Mouse (Mus musculus) inflammation-experienced regulatory T-cells, adult 16 weeks (primary cell): ENCODE measurements around the gene Cldnd2. TPM values are rescaled to one million over a fixed set of nuclear protein-coding genes. Genes with fewer than 3 reads are reported as not detected.

Source experiments
- polyA plus RNA-seq: library from polyadenylated mRNA; unstranded; fragments of 100-300 nt; shearing (Covaris generic); gene quantifications from one replicate; pipeline ENCODE4 v1.2.1, GENCODE M21; 2017

Gene Cldnd2
- polyA plus RNA-seq, result 0.45 TPM

GRCm38 (mm10) chr7:43440482-43440881 is at the start of gene Cldnd2:
Gene Cldnd2, plus strand, starts transcription at chr7:43440782.

GRCm38 (mm10) chr7:43408131-43408553 is 32.4 kb upstream of the Cldnd2 start, which contains the start of gene Siglecg:
Gene Siglecg, plus strand, starts transcription at chr7:43408204.

GRCm38 (mm10) chr7:43427406-43427805 is 13.2 kb upstream of the Cldnd2 start, which contains the start of gene Lim2:
Gene Lim2, plus strand, starts transcription at chr7:43427670.

DNA sequence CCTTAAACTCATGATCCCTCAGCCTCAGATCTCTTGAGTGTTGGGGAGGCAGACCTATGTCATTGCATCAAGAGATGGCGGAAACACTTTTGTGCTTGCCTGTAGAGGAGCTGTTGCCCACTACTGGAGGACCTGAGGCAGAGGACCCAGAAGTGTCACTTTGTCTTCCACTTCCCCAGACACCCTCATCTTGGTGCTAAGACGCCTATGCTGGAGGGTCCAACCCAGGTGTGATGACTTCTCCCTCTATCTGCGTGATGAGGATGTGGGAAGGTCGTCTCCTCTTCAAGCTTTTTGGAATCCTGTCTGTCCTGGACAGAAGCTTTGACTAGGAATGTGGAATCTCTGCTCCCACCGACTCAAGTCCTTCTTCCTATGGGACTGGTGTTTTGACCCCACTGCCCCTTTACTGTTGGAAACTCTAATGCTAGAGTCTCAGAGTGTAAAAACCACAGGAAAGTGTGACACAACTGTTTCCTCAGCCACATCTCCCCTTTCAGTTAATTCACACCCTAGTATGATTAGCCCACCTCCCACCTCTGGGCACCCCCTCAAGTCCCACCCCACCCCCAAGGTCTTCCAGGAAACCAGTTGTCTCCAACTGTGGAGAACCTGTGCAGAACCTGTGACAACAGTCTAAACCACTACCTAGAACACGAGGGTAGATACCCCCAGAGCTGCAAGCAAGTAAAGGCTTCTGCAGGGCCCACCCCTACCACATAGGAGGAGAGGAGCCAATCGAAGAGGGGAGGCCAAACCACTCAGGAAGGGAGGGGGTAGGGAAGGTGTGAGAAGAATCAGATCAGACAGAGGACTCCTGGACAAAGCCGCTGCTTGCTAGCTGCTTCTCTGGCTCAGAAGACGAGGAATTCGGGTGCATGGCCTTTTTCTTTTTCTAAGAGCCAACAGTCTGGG is 4.0 kb upstream of the Cldnd2 start, which contains the start of gene Nkg7:
TSS of gene Nkg7 (plus strand) at position 733 of the 915 bp plus-strand sequence.

GRCm38 (mm10) chr7:43443917-43444293 is 3.3 kb downstream of the Cldnd2 start, which contains the start of the genes Etfb and Gm45233:
Gene Etfb, plus strand, starts transcription at chr7:43444083.
Gene Gm45233, plus strand, starts transcription at chr7:43444128.

DNA sequence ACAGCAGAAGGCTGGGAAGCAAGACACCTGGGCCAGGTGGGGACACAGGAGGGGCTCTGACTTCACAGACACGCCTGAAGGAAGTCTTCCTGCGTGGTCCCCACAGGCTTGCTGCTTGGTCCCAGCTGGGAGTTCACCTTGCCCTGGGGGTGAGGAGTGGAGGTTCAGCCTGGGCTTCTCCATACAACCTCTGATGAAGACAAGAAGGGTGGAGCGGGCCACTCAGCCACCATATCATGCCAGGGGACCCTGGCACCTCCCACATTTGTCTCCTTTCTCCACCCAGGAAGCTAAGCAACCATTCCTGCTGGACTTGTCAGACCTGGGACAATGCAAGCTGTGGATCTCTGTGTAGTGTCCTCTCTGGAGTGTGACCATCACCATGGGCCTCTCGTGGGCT is 22.3 kb downstream of the Cldnd2 start, which contains the start of gene Vsig10l:
TSS of gene Vsig10l (plus strand) at position 301 of the 400 bp plus-strand sequence.

GRCm38 (mm10) chr7:43489631-43490125 is 49.1 kb downstream of the Cldnd2 start, which contains the start of gene Iglon5:
Gene Iglon5, minus strand, starts transcription at chr7:43490075.

Other genes starting within 250 kb of the Cldnd2 start
- 27.5 TPM for gene Zfp715, start 127.5 kb upstream of the Cldnd2 start, polyA plus RNA-seq
- gene Siglecf, start 89.4 kb upstream of the Cldnd2 start, polyA plus RNA-seq, result not detected
- gene Siglecg, start 32.6 kb upstream of the Cldnd2 start, polyA plus RNA-seq, result 1.4 TPM
- gene Lim2, start 13.1 kb upstream of the Cldnd2 start, polyA plus RNA-seq, result not detected
- 124 TPM for gene Nkg7, start 3.7 kb upstream of the Cldnd2 start, polyA plus RNA-seq
- gene Etfb, start 3.3 kb downstream of the Cldnd2 start, polyA plus RNA-seq, result 154 TPM
- not detected for gene Gm45233, start 3.3 kb downstream of the Cldnd2 start, polyA plus RNA-seq
- gene Vsig10l, start 22.4 kb downstream of the Cldnd2 start, polyA plus RNA-seq, result 8.1 TPM
- 0.29 TPM for gene Iglon5, start 49.3 kb downstream of the Cldnd2 start, polyA plus RNA-seq
- gene 4931406B18Rik, start 65.2 kb downstream of the Cldnd2 start, polyA plus RNA-seq, result not detected
- gene Cd33, start 103.6 kb downstream of the Cldnd2 start, polyA plus RNA-seq, result 0.27 TPM
- 6.2 TPM for gene Zfp658, start 121.5 kb downstream of the Cldnd2 start, polyA plus RNA-seq
- gene Zfp719, start 138.8 kb downstream of the Cldnd2 start, polyA plus RNA-seq, result 15.6 TPM
- gene Zfp819, start 166.4 kb downstream of the Cldnd2 start, polyA plus RNA-seq, result not detected
- not detected for gene Ceacam18, start 193.9 kb downstream of the Cldnd2 start, polyA plus RNA-seq
- 1.8 TPM for gene Siglece, start 219.4 kb downstream of the Cldnd2 start, polyA plus RNA-seq
- gene Ctu1, start 231.2 kb downstream of the Cldnd2 start, polyA plus RNA-seq, result 5.2 TPM
- gene Klk14, start 249.6 kb downstream of the Cldnd2 start, polyA plus RNA-seq, result not detected